Mouse (Mus musculus): ENCODE measurements at regions not wholly inside any gene's neighbourhood (a gene's known extent, or its start where the extent isn't known, plus 50 kb on each side); places are given as distances from the start of the nearest gene placed in this dataset.

- no peak overlapping the region for H3K9ac ChIP-seq (ENCODE audit: low read length)
- H3K9me3 ChIP-seq (replicated peaks; ENCODE audit: control insufficient read depth, low read length), result 0 out of 2 replicates have a peak, but pooled peaks cover 2% of the 10 kb centered on the region
- no peak overlapping the region for H3K4me2 ChIP-seq (ENCODE audit: low read depth, low read length)
- no peak for ATAC-seq (ENCODE audit: insufficient read depth, low FRiP score)
- WGBS, result 74% methylated on average over 3 of the region's 3 CpGs
- H3K27me3 ChIP-seq (ENCODE audit: control insufficient read depth, insufficient read depth, low read length), result no peaks in the 10 kb centered on the region
- no peak overlapping the region for H3K4me3 ChIP-seq (replicated peaks; ENCODE audit: low read length)
- no peak overlapping the region for H3K27ac ChIP-seq (ENCODE audit: low read length)
- no peaks in the 10 kb centered on the region for H3K4me1 ChIP-seq (ENCODE audit: control insufficient read depth, insufficient read depth, low read length)
- H3K36me3 ChIP-seq (ENCODE audit: control insufficient read depth, insufficient read depth, low read length), result no peaks in the 10 kb centered on the region
These were observed 249.4 kb upstream of the Nrp1 start for GRCm38 (mm10) chr8:128109036-128109435.

DNA sequence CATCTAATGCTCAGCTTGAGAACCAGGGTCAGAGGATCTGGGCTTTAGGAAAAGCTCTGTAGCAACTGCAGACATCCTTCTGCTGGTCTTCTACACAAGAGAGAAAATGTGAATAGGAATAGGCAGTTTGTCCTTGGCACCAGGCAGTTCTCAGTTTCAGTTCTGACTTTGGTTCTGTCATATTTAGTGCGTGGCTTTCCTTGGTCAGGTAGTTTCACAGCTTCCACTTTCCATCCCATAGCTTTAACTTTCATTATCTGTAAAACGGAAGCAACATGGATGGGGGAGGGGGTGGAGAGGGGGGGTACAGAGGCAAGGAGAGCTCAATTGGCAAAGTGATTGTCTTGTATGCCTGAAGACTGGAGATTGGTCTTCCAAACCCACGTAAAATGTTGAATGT, 247.3 kb upstream of the Nrp1 start:
- H3K9ac ChIP-seq (ENCODE audit: low read length), result no peak overlapping the region
- WGBS, result 84% methylated on average over 3 of the region's 3 CpGs
- no peak overlapping the region for H3K27ac ChIP-seq (ENCODE audit: low read length)
- H3K27me3 ChIP-seq (ENCODE audit: control insufficient read depth, insufficient read depth, low read length), result no peaks in the 10 kb centered on the region
- no peak for ATAC-seq (ENCODE audit: insufficient read depth, low FRiP score)
- H3K9me3 ChIP-seq (replicated peaks; ENCODE audit: control insufficient read depth, low read length), result no peaks in the 10 kb centered on the region
- no peaks in the 10 kb centered on the region for H3K36me3 ChIP-seq (ENCODE audit: control insufficient read depth, insufficient read depth, low read length)
- no peaks in the 10 kb centered on the region for H3K4me1 ChIP-seq (ENCODE audit: control insufficient read depth, insufficient read depth, low read length)
- no peak overlapping the region for H3K4me2 ChIP-seq (ENCODE audit: low read depth, low read length)
- H3K4me3 ChIP-seq (replicated peaks; ENCODE audit: low read length), result no peak overlapping the region

DNA sequence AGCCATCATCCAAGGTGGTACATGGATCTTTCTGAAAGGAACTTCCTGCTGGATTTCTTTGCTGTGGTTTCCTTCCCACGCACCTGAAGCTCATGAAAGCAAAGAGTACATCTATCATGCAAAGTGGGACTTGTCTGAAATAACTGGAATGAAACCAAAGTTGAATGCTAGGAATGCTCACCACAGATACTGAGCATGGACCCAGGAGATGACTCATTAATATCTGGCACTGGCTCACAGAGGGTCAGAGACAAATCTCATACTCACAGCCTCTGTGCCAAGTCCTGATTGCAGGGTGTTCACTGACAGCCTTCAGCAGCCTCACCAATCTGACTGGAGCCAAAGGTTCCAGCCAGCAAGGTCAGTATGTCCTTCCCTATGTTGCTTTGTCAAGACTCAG, 245.3 kb upstream of the Nrp1 start:
- no peaks in the 10 kb centered on the region for H3K4me1 ChIP-seq (ENCODE audit: control insufficient read depth, insufficient read depth, low read length)
- no peak overlapping the region for H3K9ac ChIP-seq (ENCODE audit: low read length)
- no peaks in the 10 kb centered on the region for H3K9me3 ChIP-seq (replicated peaks; ENCODE audit: control insufficient read depth, low read length)
- H3K4me3 ChIP-seq (replicated peaks; ENCODE audit: low read length), result no peak overlapping the region
- H3K27me3 ChIP-seq (ENCODE audit: control insufficient read depth, insufficient read depth, low read length), result no peaks in the 10 kb centered on the region
- no peak overlapping the region for H3K4me2 ChIP-seq (ENCODE audit: low read depth, low read length)
- H3K27ac ChIP-seq (ENCODE audit: low read length), result no peak overlapping the region
- no peaks in the 10 kb centered on the region for H3K36me3 ChIP-seq (ENCODE audit: control insufficient read depth, insufficient read depth, low read length)
- no peak for ATAC-seq (ENCODE audit: insufficient read depth, low FRiP score)
- WGBS, result 43% methylated on average over 1 of the region's 1 CpGs

DNA sequence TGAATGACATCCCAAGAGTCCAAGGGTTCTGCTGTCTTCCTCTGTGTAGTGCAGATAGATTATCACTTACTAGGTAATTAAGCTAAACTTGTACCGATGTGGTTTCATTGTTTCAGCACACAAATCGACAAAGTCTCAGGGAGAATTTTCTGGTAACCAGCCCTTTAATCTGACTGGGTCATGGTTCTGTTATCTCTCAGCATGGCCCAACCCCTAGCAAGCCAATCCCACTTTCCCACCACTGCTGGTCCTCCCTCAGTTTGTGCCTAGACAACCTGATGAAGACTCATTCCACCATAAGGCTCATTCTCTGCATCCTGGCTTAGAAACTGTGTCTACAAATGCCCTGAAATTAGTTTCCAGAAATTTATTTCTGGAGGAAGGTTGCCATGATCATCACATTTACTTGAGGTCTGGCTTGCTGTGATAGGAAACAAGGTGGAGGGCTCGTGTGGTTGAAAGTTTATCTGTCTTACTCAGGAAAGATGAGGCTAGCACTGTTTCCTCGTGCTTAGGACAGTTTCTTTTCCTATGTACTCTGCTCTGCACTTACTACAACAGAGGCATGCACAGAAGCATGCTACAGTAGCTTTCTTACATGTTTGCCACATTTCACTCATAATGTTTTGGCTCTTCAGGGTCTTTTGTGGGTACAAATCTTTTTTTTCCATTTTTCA, 217.0 kb upstream of the Nrp1 start:
- Histone ChIP-seq H3K27ac (ENCODE audit: low read length) (no peak overlapping the region), H3K4me2 (ENCODE audit: low read depth, low read length) (no peak overlapping the region), H3K9ac (ENCODE audit: low read length) (no peak overlapping the region), H3K9me3 (replicated peaks; ENCODE audit: control insufficient read depth, low read length) (no peaks in the 10 kb centered on the region), H3K36me3 (ENCODE audit: control insufficient read depth, insufficient read depth, low read length) (no peaks in the 10 kb centered on the region), H3K27me3 (ENCODE audit: control insufficient read depth, insufficient read depth, low read length) (no peaks in the 10 kb centered on the region), H3K4me3 (replicated peaks; ENCODE audit: low read length) (no peak overlapping the region), H3K4me1 (ENCODE audit: control insufficient read depth, insufficient read depth, low read length) (no peaks in the 10 kb centered on the region)
- 81% methylated on average over 4 of the region's 4 CpGs for WGBS
- no peak for ATAC-seq (ENCODE audit: insufficient read depth, low FRiP score)

GRCm38 (mm10) chr8:128148351-128148942, 210.0 kb upstream of the Nrp1 start:
- H3K4me1 ChIP-seq (ENCODE audit: control insufficient read depth, insufficient read depth, low read length), result no peaks in the 10 kb centered on the region
- no peaks in the 10 kb centered on the region for H3K36me3 ChIP-seq (ENCODE audit: control insufficient read depth, insufficient read depth, low read length)
- WGBS, result 69% methylated on average over 3 of the region's 3 CpGs
- no peak overlapping the region for H3K4me2 ChIP-seq (ENCODE audit: low read depth, low read length)
- no peak overlapping the region for H3K4me3 ChIP-seq (replicated peaks; ENCODE audit: low read length)
- no peaks in the 10 kb centered on the region for H3K27me3 ChIP-seq (ENCODE audit: control insufficient read depth, insufficient read depth, low read length)
- no peaks in the 10 kb centered on the region for H3K9me3 ChIP-seq (replicated peaks; ENCODE audit: control insufficient read depth, low read length)
- H3K9ac ChIP-seq (ENCODE audit: low read length), result no peak overlapping the region
- ATAC-seq (ENCODE audit: insufficient read depth, low FRiP score), result no peak
- H3K27ac ChIP-seq (ENCODE audit: low read length), result no peak overlapping the region

GRCm38 (mm10) chr8:128155604-128156003, 202.8 kb upstream of the Nrp1 start:
- no peak overlapping the region for H3K9ac ChIP-seq (ENCODE audit: low read length)

DNA sequence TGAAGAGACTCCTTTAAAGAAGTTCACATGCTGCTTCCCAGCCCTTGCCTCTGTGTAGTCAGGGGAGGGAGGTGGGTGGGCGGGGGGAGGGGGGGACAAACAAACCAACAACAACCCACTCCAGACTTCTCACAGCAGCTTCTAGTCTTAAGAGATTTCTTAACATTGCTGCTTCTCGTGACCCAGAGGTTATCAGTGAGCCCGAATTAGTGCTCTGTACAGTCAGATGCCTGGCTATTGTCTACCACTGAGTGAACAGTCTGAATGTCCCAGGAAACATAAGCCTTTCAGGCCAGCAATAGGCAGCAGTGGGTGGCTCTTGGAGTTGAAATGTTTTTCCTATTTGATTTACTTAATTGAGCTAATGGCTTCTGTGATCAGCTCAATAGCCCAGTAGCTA, 202.2 kb upstream of the Nrp1 start:
- H3K27ac ChIP-seq (ENCODE audit: low read length), result no peak overlapping the region
- no peaks in the 10 kb centered on the region for H3K36me3 ChIP-seq (ENCODE audit: control insufficient read depth, insufficient read depth, low read length)
- H3K4me2 ChIP-seq (ENCODE audit: low read depth, low read length), result no peak overlapping the region
- no peaks in the 10 kb centered on the region for H3K4me1 ChIP-seq (ENCODE audit: control insufficient read depth, insufficient read depth, low read length)
- no peak overlapping the region for H3K9ac ChIP-seq (ENCODE audit: low read length)
- no peaks in the 10 kb centered on the region for H3K9me3 ChIP-seq (replicated peaks; ENCODE audit: control insufficient read depth, low read length)
- H3K4me3 ChIP-seq (replicated peaks; ENCODE audit: low read length), result no peak overlapping the region
- H3K27me3 ChIP-seq (ENCODE audit: control insufficient read depth, insufficient read depth, low read length), result no peaks in the 10 kb centered on the region
- ATAC-seq (ENCODE audit: insufficient read depth, low FRiP score), result no peak
- WGBS, result 30% methylated on average over 3 of the region's 3 CpGs

More at GRCm38 (mm10) chr8:128155604-128156003, 202.8 kb upstream of the Nrp1 start:
- Histone ChIP-seq H3K4me1 (ENCODE audit: control insufficient read depth, insufficient read depth, low read length) (no peaks in the 10 kb centered on the region), H3K27me3 (ENCODE audit: control insufficient read depth, insufficient read depth, low read length) (no peaks in the 10 kb centered on the region), H3K36me3 (ENCODE audit: control insufficient read depth, insufficient read depth, low read length) (no peaks in the 10 kb centered on the region), H3K9me3 (replicated peaks; ENCODE audit: control insufficient read depth, low read length) (no peaks in the 10 kb centered on the region), H3K4me3 (replicated peaks; ENCODE audit: low read length) (no peak overlapping the region), H3K27ac (ENCODE audit: low read length) (no peak overlapping the region), H3K4me2 (ENCODE audit: low read depth, low read length) (no peak overlapping the region)
- ATAC-seq (ENCODE audit: insufficient read depth, low FRiP score), result no peak

DNA sequence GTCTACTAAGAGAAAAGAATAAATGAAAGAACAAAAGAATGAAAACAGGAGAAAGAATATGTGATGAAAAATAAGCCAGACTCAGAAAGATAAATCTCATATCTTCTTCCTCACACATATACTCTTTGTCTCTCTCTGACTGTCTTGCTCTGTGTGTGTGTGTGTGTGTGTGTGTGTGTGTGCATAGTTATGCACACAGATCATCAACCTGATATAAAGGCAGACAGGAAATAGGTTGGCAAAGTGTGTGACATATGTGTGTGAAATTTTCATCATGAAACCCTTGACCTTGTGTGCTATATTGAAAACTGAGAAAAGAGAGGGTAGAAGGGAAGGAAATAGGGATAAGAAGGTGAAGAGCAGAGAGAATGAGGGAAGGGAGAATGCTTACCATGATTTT, 195.5 kb upstream of the Nrp1 start:
- no peaks in the 10 kb centered on the region for H3K9me3 ChIP-seq (replicated peaks; ENCODE audit: control insufficient read depth, low read length)
- H3K27me3 ChIP-seq (ENCODE audit: control insufficient read depth, insufficient read depth, low read length), result no peaks in the 10 kb centered on the region
- no peak for ATAC-seq (ENCODE audit: insufficient read depth, low FRiP score)
- H3K36me3 ChIP-seq (ENCODE audit: control insufficient read depth, insufficient read depth, low read length), result no peaks in the 10 kb centered on the region
- H3K9ac ChIP-seq (ENCODE audit: low read length), result no peak overlapping the region
- H3K4me1 ChIP-seq (ENCODE audit: control insufficient read depth, insufficient read depth, low read length), result no peaks in the 10 kb centered on the region
- H3K4me2 ChIP-seq (ENCODE audit: low read depth, low read length), result no peak overlapping the region
- no peak overlapping the region for H3K27ac ChIP-seq (ENCODE audit: low read length)
- no peak overlapping the region for H3K4me3 ChIP-seq (replicated peaks; ENCODE audit: low read length)

DNA sequence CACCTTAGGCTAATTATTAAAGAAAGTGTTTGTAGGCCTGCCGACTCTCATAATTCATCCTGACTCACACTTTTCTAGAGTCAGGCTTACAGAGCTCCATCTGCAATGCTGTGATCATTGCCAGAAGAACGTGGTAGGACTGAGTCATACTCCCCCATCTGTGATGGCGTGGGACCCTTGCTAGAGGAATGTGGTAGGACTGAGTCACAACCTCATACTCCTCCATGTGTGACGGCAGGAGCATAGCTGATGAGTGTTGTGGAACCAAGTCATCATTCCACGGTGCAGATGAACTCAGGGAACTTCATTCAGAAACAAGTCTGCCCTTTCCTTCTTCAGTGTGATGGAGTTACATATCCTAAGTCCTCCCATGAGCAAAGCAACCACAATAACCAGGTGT, 193.4 kb upstream of the Nrp1 start:
- WGBS, result 76% methylated on average over 5 of the region's 5 CpGs
- no peaks in the 10 kb centered on the region for H3K9me3 ChIP-seq (replicated peaks; ENCODE audit: control insufficient read depth, low read length)
- H3K4me3 ChIP-seq (replicated peaks; ENCODE audit: low read length), result no peak overlapping the region
- ATAC-seq (ENCODE audit: insufficient read depth, low FRiP score), result no peak
- no peak overlapping the region for H3K4me2 ChIP-seq (ENCODE audit: low read depth, low read length)
- H3K4me1 ChIP-seq (ENCODE audit: control insufficient read depth, insufficient read depth, low read length), result no peaks in the 10 kb centered on the region
- no peaks in the 10 kb centered on the region for H3K36me3 ChIP-seq (ENCODE audit: control insufficient read depth, insufficient read depth, low read length)
- no peaks in the 10 kb centered on the region for H3K27me3 ChIP-seq (ENCODE audit: control insufficient read depth, insufficient read depth, low read length)
- no peak overlapping the region for H3K9ac ChIP-seq (ENCODE audit: low read length)
- no peak overlapping the region for H3K27ac ChIP-seq (ENCODE audit: low read length)

All from stomach, embryonic 16.5 days (tissue).